Mouse (Mus musculus) midbrain, embryonic 14.5 days (tissue): ENCODE data around the gene Wnt3a. TPM values are rescaled to one million over a fixed set of nuclear protein-coding genes. Genes with fewer than 3 reads are reported as not detected.
"Not testable (repeated sequence)": the region's sequence is repeated elsewhere in the genome, so short reads cannot be mapped to it uniquely, and the experiment has no call there.

Experiments
- ATAC-seq: fragments of 200-750 bp; cut with Nextera tagmentation; 2 replicates; pipeline ENCODE4 v1.8.0; 2017; ENCODE audit warnings: moderate number of reproducible peaks, moderate library complexity; ENCODE audit not compliant: low FRiP score, low TSS enrichment
- DNase-seq: peaks from one replicate; pipeline ENCODE4 v3.0.0-alpha.2; 2015
- H3K27ac ChIP-seq: fragments of 300-500 bp; sonication (generic); replicated peaks from 2 replicates; pipeline ENCODE4 v1.5.1; 2014; ENCODE audit warnings: mild to moderate bottlenecking, low read depth, low read length, moderate library complexity
- H3K27me3 ChIP-seq: fragments of 300-500 bp; sonication (generic); 2 replicates; pipeline ENCODE4 v1.6.1; 2014; ENCODE audit warnings: low read length, control low read depth, mixed read lengths; ENCODE audit not compliant: control insufficient read depth, insufficient read depth
- H3K36me3 ChIP-seq: fragments of 300-500 bp; sonication (generic); 2 replicates; pipeline ENCODE4 v1.6.1; 2014; ENCODE audit warnings: low read length, control low read depth; ENCODE audit not compliant: control insufficient read depth, insufficient read depth
- H3K4me1 ChIP-seq: fragments of 300-500 bp; sonication (generic); 2 replicates; pipeline ENCODE4 v1.6.1; 2014; ENCODE audit warnings: mild to moderate bottlenecking, antibody characterized with exemption, low read length, control low read depth; ENCODE audit not compliant: control insufficient read depth, insufficient read depth
- H3K4me2 ChIP-seq: fragments of 300-500 bp; sonication (generic); 2 replicates; pipeline ENCODE4 v1.6.1; 2014; ENCODE audit warnings: mild to moderate bottlenecking, low read length, moderate library complexity
- H3K4me3 ChIP-seq: fragments of 300-500 bp; sonication (generic); replicated peaks from 2 replicates; pipeline ENCODE4 v1.5.1; 2014; ENCODE audit warnings: low read depth, low read length
- H3K9ac ChIP-seq: fragments of 300-500 bp; sonication (generic); replicated peaks from 2 replicates; pipeline ENCODE4 v1.6.1; 2014; ENCODE audit warnings: mild to moderate bottlenecking, low read length, moderate library complexity
- H3K9me3 ChIP-seq: fragments of 300-500 bp; sonication (generic); 2 replicates; pipeline ENCODE4 v1.6.1; 2016; ENCODE audit warnings: low read length, control low read depth, mixed read lengths; ENCODE audit not compliant: control insufficient read depth
- WGBS: fragments of 180-500 bp; shearing (Covaris S2); extraction: QIAGEN DNeasy Blood & Tissue Kit; methylation state at CpG from one replicate; pipeline ENCODE4 v1.1.7; 2014; 5-methylcytosine and 5-hydroxymethylcytosine counted together
- polyA plus RNA-seq: library from polyadenylated mRNA; unstranded; fragments of >200 nt; fragmentation: Nextera tagmentation; extraction: Ambion mirVana; gene quantifications from 2 replicates; pipeline ENCODE4 v1.2.1, GENCODE M21; 2014

Gene Wnt3a
- polyA plus RNA-seq, 1 experiment from 2014 or later, result 0.46 TPM

DNA sequence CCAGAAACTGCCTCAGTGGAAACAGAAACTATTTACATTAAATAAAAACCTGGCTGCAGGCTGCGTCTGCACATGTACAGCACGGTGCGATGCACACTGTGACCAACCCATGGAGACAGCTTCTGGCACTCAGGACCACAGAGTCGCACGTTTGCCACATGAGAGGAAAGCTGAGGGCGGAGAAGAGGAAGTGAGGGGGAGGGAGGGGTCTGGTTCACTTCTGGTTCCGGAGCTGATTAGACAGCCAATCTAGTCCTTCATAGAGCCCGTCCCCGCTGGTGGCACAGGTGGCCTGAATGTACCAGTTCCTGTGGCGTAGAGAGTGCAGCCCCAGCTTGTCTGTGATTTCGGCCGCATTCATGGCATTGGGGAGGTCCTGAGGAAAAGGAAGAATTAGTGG lies 78.2 kb downstream of the Wnt3a start:
- H3K9ac ChIP-seq, DNase-seq, ATAC-seq, H3K4me3 ChIP-seq, H3K4me2 ChIP-seq, H3K27me3 ChIP-seq, H3K9me3 ChIP-seq, H3K27ac ChIP-seq: not testable (repeated sequence)
- 86% methylated on average over 12 of the region's 12 CpGs for WGBS
- H3K4me1 ChIP-seq, result peaks cover 11% of the 10 kb centered on the region
- H3K36me3 ChIP-seq, result peaks cover 30% of the 10 kb centered on the region

DNA sequence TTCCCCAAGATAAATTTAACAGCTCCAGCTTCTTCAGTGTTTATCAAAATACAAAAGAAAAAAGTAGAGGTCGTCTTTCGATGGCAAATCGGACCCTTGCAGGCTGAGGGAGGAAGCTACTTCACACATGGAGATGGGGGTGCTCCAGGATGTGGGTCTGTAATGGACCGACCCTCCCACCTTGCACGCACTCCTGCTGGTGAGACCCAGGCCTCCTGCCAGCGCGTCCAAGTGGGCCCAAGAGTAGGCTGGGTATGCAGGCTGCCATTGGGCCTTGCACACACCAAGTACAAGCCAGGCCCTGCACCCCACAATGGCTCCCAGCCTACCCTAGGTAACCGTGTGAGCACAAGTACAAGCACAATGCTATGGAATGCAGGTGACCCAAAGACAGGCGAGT lies 79.0 kb downstream of the Wnt3a start:
- Histone ChIP-seq H3K4me1 (peaks cover 11% of the 10 kb centered on the region), H3K36me3 (peaks cover 30% of the 10 kb centered on the region)
- DNase-seq, H3K4me2 ChIP-seq, H3K9me3 ChIP-seq, ATAC-seq, H3K9ac ChIP-seq, H3K27ac ChIP-seq, H3K27me3 ChIP-seq, H3K4me3 ChIP-seq: not testable (repeated sequence)
- 92% methylated on average over 7 of the region's 9 CpGs for WGBS

DNA sequence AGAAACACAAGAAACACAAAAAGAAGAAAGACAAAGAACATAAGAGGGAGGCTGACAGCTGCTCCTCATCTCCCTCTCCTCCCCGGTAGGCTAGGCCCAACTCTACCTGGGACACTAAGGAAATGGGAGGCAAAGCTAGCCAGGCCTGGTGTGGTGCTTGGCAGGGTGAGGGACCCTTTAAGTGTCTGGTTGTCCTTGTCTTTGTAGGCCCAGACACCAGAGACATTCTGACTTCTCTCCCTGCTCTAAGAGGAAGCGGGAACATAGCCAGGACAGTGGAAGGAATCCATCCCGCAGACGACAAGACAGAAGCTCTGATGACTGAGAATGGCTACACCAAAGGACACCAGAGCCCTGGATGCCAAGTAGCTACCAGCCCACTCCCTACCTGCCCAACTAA lies 80.5 kb downstream of the Wnt3a start:
- Histone ChIP-seq H3K36me3 (peaks cover 45% of the 10 kb centered on the region), H3K4me2 (no peak overlapping the region), H3K27ac (no peak overlapping the region), H3K4me1 (peaks cover 11% of the 10 kb centered on the region), H3K27me3 (no peaks in the 10 kb centered on the region), H3K4me3 (no peak overlapping the region), H3K9me3 (no peaks in the 10 kb centered on the region), H3K9ac (no peak overlapping the region)
- DNase-seq (no peak), ATAC-seq (no peak)
- 88% methylated on average over 4 of the region's 4 CpGs for WGBS

DNA sequence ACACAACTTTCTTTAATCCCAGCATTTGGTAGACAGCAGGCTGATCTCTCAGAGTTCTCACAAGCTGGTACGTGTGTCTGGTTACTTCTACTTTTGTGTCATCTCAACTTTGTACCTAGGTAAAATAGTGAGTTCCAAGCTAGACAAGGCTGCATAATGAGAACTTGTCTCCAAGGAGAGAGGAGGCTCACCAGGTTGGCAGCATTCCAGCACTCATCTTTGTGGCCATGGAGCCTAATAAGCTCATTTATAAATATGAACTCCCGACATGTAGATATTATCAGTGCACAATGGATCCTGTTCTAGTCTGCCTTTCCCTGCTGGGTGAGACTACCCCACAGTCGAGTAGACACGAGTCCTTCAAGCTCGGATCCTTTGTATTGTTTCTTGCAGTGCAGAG lies 81.0 kb downstream of the Wnt3a start:
- H3K4me2 ChIP-seq, result peak overlapping the region; percentile 86
- no peak overlapping the region for H3K27ac ChIP-seq
- H3K4me1 ChIP-seq, result peaks cover 11% of the 10 kb centered on the region
- 55% methylated on average over 5 of the region's 5 CpGs for WGBS
- ATAC-seq (no peak), DNase-seq (peak; percentile 26)
- peaks cover 49% of the 10 kb centered on the region for H3K36me3 ChIP-seq
- no peaks in the 10 kb centered on the region for H3K9me3 ChIP-seq
- H3K27me3 ChIP-seq, result no peaks in the 10 kb centered on the region
- H3K4me3 ChIP-seq, result no peak overlapping the region
- H3K9ac ChIP-seq, result no peak overlapping the region; the same call in 1 of the 2 replicates

DNA sequence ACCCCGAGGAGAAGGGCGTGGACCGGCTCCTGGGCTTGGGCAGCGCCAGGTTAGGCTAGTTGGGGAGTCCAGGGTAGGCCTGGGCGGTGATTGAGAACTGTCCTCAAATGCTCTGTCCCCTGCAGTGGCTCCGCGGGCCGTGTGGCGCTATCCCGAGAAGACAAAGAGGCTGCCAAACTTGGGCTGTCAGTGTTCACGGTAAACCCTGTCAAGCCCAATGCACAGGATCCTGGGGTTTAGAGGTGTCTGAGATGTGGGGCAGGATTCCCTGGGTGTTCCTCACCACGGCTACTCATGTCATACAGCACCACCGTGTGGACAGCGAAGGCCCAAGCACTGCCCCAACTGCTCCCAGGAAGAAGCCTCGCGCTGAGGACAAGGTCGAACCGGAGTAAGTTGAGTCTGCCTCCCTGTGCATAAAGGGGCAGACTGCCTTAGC lies 81.5 kb downstream of the Wnt3a start:
- H3K4me1 ChIP-seq, result peaks cover 11% of the 10 kb centered on the region
- peak; percentile 79 for DNase-seq
- ATAC-seq, result peak; percentile 61
- H3K4me2 ChIP-seq, result peak overlapping the region; percentile 86
- WGBS, result 11% methylated on average over 18 of the region's 18 CpGs
- H3K9me3 ChIP-seq, result no peaks in the 10 kb centered on the region
- H3K27ac ChIP-seq, result peak overlapping the region; percentile 89
- peak overlapping the region; percentile 89 for H3K4me3 ChIP-seq
- peak overlapping the region; percentile 87 for H3K9ac ChIP-seq
- no peaks in the 10 kb centered on the region for H3K27me3 ChIP-seq
- H3K36me3 ChIP-seq, result peaks cover 52% of the 10 kb centered on the region

DNA sequence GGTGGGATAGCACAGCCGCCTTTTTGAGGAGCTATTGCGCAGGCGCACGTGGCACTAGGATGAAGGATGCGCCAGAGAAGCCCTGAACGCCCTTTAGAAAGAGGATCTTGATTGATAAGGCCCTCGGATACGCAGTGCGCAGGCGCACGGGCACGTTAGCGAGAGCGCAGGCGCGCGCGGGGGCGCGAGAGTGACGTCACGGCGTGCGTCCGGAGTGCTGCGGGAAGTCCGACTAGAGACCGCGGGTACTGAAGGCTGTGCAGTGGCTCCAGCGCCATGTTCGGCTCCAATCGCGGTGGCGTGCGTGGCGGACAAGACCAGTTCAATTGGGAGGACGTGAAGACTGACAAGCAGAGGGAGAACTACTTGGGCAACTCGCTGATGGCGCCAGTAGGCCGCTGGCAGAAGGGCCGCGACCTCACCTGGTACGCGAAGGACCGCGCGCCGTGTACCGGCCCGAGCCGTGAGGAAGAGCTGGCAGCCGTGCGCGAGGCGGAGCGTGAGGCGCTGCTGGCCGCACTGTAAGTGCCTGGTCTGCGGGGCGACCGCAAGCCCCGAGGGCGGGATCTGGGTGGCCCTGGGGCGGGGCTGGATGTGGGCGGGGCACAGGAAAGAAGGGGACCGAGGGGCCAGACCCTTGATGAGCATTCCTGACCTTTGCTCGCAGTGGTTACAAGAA lies 82.3 kb downstream of the Wnt3a start, which contains the start of gene 2310033P09Rik:
Gene 2310033P09Rik, plus strand, starts transcription at position 169 of the 679 bp plus-strand sequence.
- no peaks in the 10 kb centered on the region for H3K9me3 ChIP-seq
- peaks cover 50% of the 10 kb centered on the region for H3K36me3 ChIP-seq
- H3K9ac ChIP-seq, result peak within 1 kb of the TSS; percentile 87
- H3K27me3 ChIP-seq, result no peaks in the 10 kb centered on the region
- peak within 1 kb of the TSS; percentile 89 for H3K27ac ChIP-seq
- peak within 1 kb of the TSS; percentile 86 for H3K4me2 ChIP-seq
- peak within 1 kb of the TSS; percentile 89 for H3K4me3 ChIP-seq
- ATAC-seq (peak; percentile 92), DNase-seq (peak; percentile 99)
- WGBS, result under 1% methylated on average over 67 of the region's 67 CpGs
- peaks cover 11% of the 10 kb centered on the region for H3K4me1 ChIP-seq

DNA sequence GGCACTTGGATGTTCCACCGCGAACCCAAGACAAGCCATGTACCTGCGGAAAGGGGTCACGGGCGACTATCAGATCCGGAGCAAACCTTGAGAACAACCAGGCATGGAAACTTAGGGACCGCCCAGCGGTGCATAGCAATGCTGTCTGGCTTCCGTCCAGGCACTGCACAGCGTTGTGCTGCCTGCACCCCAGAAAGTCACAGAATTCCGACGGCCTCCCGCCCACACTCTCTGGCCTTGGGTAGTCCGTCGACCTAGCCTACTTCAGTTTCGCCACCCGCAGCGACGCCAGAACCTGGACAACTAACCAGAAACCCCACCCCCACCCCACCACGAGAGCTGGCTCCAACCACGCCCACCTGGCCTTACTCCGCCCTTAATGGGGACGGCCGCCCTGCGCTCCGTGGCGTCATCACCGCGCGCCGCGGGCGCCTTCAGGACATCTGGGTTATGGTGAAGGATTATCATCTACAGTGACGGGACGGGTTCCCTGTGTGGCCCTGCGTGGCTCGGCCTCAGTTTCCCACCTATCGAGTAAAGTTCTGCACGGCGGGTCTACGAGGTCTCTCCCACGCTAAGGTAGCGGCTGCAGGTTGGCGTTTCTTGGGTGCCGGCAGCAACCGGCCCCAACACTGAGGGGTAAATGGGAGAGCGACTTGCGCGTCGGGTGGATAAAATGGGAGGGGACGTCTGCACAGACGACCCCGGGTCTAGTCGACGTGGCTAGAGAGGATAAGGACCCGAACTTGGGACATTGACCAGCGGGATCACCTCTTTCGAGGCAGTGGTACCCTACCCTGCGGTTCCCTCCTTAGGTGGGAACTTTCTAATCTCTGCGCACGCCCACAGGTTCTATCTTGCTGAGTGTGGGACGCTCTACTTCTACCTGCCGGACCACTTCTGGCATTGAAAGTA lies 88.2 kb downstream of the Wnt3a start, which contains the start of gene Mrpl55:
Gene Mrpl55, plus strand, starts transcription at position 406 of the 915 bp plus-strand sequence.
- Histone ChIP-seq H3K4me3 (peak within 1 kb of the TSS; percentile 72), H3K27me3 (no peaks in the 10 kb centered on the region), H3K27ac (peak within 1 kb of the TSS; percentile 39), H3K9ac (peak within 1 kb of the TSS; percentile 58), H3K4me1 (peaks cover 14% of the 10 kb centered on the region), H3K9me3 (no peaks in the 10 kb centered on the region), H3K36me3 (peaks cover 23% of the 10 kb centered on the region), H3K4me2 (peak within 1 kb of the TSS; percentile 89)
- ATAC-seq (peak; percentile 92), DNase-seq (peak; percentile 98)
- WGBS, result under 1% methylated on average over 63 of the region's 63 CpGs

DNA sequence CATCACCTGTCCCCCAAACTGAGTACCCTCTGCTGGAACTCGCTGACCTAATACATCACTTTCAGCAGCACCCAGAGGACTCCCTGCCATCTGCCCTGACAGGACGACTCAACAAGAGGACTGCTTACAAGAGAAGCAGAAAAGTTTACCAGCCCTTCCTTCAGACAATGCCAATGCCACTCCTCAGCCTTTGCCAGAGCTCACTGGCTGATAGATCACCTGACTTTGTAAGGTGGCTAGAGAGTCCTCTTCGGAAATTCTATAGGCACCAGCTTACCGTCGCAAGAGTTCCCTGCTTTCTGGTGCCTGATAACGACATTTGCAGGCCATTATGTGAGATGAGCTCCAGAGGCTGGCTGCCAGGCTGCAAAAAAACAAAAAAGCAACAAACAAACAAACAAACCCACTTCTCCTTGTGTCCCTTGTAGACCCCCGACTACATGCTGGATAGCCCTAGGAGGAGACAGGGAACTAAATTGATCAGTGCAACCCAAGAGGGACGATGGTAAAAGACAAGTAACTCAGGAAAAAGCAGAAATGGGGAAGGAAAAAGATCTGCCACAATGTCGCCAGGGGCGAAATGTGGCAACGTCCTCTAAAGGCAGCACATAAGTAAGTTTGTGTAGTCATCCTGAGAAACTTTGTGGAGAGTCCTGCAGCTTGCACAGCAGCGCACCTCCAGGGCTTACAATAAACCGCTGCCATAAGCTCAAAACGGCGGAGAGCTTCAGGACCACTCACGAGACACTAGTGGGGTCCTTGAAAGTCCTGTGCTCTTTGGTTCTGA lies 89.1 kb downstream of the Wnt3a start:
- no peak for ATAC-seq
- H3K27me3 ChIP-seq, result no peaks in the 10 kb centered on the region
- peak overlapping the region; percentile 72 for H3K4me3 ChIP-seq
- peaks cover 14% of the 10 kb centered on the region for H3K4me1 ChIP-seq
- peaks cover 22% of the 10 kb centered on the region for H3K36me3 ChIP-seq
- peak overlapping the region; percentile 58 for H3K9ac ChIP-seq
- peak overlapping the region; percentile 89 for H3K4me2 ChIP-seq
- H3K27ac ChIP-seq, result no peak overlapping the region
- H3K9me3 ChIP-seq, result no peaks in the 10 kb centered on the region
- no peak for DNase-seq
- WGBS, result 38% methylated on average over 16 of the region's 16 CpGs
